Mouse (Mus musculus): ENCODE data around the gene Hs6st1.

Hs6st1 gene

DNA sequence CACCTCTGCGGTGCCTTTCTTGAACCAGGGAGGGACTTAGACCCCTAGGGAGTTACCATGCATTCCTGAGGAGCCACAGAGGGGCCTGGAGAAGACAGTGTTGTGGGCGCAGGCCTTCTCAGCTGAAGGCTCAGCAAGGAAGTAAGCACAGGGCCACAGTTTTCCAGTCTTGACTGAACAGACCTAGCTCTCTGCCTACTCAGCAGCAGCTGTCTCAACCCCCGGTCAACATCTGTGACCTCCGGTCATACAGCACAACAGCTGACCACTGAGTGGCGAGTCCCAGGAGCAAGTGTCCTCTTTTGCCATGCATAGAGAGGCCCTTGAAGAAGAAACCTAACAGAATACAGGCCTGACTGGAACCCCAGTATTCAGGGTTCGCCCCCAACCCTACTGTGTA lies 14.0 kb downstream of the Hs6st1 start:
- CTCF ChIA-PET: no interaction called here

DNA sequence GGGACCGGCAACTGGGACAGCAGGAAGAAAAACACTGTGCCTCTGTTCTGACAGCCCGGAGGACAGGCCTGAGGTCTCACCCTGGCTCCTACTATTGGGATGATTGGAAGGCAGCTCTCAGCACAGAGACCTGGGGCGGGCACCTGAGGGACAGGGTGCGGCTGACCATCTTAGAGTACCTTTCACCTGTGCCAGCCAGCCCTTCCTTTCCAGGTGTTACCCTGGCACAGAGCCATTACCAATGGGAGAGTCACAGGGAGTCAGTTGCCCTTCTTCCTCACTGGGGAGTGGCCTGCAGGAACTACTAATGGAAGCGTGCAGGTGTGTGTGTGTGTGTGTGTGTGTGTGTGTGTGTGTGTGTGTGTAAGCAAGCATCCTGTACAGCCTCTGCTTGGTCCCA lies 15.4 kb downstream of the Hs6st1 start:
- CTCF ChIA-PET: interaction anchor here (0.6 kb wide), 1 partner anchor 20 kb away, joined by 3 read pairs; no protein-coding TSS in a partner anchor

DNA sequence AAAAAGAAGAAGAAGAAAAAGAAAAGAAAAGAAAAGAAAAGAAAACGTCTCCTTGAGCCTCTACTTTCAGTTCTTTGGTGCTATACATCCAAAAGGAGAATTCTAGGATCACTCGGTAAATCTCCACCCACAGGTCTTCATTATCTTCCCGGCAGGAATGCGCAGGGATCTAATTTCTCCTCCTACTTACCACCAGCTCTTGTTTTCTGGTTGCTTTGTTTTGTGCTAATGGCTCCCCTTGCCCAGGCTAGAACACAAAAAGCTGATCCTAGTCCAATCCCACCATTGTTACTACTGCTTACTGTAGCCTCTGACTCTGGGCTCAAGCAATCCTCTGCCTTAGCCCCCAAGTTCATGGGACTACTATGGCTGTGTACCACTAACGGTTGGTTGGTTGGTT lies 16.9 kb downstream of the Hs6st1 start:
- CTCF ChIA-PET: no interaction called here

DNA sequence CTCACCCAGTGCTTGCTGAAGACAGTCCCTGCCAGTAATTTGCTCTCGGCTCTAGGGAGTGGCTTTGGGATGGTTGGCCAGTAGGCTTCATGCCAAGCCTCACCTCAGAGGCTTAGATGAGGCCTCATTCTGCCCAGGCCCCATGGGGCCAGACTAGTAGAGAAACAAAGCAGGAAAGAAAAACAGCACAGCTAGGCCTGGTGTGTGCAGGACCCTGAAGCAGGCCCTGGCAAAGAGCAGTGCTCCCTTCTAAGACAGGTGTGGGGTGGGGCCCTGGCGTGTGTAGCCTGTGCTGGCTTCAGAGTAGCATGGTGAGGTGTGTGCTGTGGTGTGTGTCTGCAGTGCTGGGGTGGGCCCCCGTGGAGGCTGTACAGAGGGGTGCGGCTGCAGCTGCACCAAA lies 20.2 kb downstream of the Hs6st1 start:
- CTCF ChIA-PET: interaction anchor here (0.6 kb wide), 1 partner anchor 13 kb away, joined by 3 read pairs; no protein-coding TSS in a partner anchor

DNA sequence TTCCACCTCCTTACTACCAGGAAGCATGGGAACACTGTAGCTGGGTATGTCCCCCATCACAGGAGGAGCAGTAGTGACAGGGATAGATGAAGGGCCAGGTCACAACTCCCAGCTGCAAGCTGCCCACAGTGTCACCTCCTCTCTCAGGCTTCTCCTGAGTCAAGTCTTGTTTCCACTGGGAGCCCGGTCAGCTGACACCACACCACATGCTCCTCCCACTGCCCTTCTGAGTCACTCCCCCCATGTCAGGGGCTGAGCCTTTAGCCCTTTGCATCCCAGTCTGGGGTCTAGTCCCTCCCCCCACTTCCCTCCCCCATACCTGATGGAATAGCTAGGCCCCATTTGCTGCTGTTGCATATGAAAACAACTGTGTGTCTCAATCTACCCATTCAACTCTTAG lies 21.3 kb downstream of the Hs6st1 start:
- CTCF ChIA-PET: no interaction called here

DNA sequence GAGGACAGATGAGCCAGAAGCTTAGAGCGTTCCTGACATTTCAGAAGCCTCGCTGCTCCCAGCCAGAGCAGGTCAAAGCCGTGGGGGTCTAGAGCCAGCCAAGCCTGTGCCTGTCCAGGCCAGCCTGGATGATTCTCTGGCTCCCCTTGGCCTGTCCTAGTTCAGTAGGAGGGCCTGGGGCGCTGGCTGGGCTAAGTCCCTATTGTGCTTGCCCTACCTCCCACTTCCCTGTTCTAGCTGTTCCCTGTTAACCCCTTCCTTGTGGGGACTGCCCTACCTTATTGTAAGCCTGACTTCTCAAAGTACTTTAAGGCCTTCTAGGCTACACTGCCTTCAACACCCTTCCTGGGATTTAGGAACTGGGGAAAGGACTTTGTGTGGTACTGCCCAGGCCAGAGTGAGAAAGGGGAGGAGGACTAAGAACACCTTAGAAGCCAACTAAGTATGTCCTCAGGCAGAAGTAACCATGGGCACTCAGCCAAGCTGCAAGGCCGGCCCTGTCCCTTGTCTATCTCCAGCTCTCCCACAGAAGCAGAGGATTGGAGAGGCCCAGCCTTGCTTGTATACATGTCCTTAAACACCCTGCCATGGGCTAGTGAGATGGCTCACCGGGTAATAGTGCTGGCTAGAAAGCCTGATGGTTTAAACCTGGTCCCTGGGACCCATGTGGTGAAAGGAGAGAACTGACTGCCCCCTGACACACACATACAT lies 22.0 kb downstream of the Hs6st1 start:
- CTCF ChIA-PET: no interaction called here

DNA sequence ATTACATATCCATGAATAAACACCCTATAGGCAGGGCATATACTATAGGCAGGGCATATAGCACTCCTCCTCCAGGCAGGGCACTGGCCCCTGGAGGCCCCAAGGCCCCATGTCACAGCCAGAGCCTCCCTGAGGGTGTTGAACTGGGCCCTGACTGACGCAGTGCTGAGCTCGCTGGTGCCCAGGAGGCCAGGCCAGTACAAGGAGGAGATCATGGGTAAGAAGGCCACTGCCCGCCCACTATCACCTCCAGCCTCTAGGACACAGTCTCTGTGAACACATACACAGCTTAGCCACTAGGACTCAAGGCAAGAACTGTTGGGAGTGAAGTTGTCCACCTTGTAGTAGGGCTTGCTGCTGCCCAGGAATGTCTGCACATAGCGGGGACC lies 22.5 kb downstream of the Hs6st1 start:
- CTCF ChIA-PET: no interaction called here

DNA sequence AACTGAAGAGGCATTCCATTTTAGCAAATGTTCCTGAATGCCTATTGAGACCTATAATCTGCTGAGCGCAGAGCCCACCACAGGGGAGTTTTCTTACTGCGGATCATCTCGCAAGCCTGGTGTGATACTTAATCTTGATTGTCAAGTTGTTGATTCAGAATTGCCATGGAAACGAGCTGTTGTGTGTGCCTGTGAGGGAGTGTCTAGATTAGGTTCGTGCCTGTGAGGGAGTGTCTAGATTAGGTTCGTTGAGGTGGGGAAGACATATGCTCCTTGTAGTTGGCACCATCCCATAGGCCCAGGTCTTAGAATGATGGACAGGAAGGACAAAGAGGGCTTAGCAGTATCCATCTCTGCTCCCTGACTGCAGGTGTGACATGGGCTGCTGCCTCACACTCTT lies 23.0 kb downstream of the Hs6st1 start:
- CTCF ChIA-PET: no interaction called here

DNA sequence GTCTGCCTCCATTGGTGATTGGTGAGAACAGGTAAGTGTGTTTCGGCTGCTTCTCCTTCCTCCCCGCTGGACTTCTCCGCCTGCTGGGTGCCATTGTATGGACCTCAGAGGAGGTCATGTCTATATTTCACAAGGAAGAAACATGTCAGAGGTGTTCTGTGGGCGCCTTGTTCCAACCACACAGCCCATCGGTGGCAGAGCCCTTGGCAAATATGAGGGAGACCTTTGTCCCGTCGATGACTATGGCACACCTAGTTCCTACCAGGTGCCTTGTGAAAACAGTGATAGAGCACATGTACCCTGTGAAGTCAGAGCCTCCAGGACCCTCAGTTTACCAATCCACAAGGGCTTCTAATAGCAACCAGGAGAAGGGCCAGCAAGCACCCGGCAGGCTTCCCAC lies 25.5 kb downstream of the Hs6st1 start:
- CTCF ChIA-PET: no interaction called here

DNA sequence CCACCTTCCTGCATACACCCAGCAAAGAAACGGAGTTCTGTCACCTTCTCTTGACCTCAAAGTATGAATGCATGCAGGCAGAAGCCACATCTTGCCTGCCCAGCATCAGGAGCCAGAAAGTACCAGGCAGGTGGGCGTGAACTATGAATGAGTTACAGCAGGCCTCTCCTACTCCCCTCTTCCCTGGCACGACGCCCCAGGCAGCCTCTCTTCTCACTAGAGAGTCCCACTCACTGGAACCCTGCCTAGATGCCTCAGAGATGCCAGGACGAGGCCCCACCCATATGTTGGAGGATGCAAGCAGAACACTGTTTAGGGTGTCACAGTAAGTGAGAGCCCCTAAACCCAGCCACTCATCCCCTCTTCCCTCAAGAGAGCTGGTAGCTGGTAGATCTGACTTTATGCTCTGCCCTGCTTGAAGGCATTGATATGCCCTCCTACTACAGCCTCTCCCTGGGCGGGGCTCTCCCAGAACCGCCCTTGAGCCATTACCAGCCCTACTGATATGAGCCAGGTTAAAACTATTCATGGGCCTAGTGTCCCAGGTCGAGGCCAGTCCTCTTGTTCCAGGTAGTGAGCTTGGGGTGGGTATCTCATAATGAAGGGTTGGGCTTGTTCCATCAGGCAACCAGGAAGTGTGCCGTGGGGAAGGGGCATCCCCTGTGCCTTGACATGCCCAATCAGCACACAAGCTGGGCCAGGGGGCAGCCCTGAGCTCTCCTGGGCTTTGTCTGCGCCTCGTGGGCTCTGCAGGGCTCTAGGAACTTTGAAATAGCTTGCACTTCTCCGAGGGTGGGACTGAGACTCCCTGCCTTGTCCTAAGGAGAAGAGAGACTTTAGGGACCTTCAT lies 27.4 kb downstream of the Hs6st1 start:
- CTCF ChIA-PET: no interaction called here

DNA sequence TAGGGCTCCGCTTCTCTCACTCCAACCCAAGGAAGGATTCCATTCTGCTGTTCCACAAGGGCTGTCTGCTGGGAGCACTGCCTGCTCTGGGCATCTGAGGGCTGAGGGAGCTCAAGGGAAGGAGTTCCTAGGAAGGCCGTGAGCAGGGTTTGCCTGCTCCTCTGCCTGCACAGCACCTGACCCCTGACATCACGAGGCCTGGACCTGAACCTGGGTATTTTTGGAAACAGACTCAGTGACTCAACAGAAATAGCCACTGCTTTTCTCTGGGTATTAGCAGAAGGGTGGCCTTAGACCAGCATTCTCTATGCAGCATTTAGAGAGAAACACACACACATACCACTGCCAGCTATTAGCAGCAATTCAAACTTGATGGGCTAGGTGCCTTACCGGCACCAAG lies 30.2 kb downstream of the Hs6st1 start:
- CTCF ChIA-PET: no interaction called here

DNA sequence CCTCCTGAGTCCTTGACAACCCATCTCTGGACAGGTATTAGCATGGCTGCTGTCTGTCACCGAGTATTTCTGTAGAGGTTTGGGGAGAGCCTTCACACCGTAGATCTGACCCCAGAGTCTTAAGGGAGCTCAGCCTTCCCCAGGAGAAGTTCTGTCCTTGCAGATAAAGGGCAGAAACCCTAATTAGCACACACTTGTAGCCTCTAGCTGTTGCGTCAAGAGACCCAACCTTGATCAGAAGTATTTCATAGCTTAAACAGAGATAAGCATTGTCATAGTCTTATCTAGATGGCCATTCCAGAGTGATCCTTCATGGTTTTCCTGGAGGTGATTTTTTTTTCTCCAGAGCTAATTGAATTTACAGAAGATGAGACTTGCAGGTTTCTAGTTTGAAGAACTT lies 32.2 kb downstream of the Hs6st1 start:
- CTCF ChIA-PET: interaction anchor here (0.7 kb wide), 1 partner anchor 56 kb away, joined by 14 read pairs; no protein-coding TSS in a partner anchor

DNA sequence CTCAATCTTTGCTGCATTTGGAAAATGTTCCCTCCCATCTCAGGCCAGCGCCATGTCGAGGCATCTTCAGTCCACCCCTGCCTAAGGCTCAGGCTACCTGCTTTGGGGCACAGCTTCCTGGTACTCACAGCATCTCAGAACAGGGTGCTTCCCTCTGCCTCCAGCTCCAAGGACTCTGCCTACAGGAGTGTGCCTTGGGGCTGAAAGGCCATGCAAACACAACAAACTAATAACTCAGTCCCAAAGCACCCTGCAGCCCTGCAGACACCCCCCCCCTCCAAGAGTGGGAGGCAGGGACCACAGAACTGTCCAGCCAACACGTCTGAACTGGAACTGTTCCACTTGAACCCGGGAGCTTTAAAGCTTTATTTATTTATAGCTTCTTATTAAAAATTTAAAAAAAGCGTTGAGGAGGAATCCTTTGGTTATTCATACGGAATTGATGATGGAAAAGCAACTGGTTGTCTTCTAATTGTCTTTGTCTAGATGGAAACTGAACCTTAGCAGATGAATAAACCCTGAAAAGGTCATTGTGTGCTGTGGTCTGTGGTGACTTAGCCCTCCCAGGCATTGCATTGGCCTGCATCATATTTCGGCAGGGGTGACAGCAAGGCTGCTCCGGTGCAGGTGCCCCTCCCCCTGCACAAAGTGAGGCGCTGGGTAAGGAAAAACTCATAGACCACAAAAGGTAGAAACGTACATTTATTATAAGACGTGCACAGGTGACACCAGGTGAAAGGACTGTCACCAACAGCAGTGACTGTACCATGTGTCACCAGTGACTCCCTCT lies 37.9 kb downstream of the Hs6st1 start:
- CTCF ChIA-PET: interaction anchor here (0.6 kb wide), 1 partner anchor 23 kb away, joined by 3 read pairs; no protein-coding TSS in a partner anchor

DNA sequence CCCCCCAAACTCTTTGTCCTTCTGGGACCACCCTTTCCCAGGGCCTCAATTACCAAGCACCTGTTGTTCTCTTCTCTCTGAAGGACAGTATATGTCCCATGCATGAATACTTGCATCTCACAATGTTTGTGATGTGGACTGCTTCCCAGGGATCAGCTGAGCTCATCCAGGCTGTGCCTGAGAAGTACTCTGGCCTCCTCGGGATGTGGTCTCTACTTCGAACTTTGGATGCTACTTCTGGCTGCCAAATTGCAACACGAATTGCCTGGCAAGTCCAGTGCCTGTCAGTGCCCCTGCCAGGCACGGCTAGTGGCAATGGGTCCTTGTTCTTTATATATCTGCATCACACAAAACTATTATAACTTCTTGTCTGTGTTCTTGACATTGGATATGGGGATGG lies 41.8 kb downstream of the Hs6st1 start:
- CTCF ChIA-PET: no interaction called here

DNA sequence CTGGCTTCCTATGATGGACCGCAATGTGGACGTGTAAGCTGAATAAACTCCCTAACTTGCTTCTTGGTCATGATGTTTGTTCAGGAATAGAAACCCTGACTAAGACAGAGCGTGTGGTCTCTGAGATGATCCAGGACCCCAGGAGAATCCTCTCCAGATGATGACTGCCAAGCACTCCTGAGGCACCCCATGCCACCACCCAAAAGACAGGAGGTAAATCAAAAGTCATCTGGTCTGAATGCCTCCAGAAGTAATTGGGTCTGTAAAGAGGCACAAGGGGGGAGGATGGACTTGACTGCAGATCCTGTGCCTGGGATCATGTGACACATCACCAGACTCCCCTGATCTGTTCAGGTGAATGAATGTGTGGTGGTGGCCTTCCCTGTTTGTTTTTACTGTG lies 44.5 kb downstream of the Hs6st1 start:
- CTCF ChIA-PET: no interaction called here

DNA sequence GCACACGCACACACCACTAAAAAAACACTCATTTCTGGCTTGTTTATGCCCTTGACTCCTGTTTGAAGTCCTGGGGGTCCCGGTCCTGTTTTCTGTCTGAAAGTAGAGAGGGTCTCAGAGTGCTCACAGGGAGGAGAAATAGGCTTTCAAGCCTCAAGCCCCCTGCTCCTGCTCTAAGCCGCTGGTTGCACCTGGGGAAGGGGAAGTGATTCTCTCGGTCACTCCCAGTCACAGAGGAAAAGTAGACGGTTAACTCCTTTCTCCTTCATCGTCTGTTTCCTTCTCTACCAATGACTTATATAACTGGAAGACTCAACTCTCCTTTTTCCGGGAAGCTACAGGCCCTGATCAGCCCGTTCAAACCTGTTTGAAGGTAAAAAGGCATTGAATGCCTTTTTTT lies 45.5 kb downstream of the Hs6st1 start:
- CTCF ChIA-PET: no interaction called here

DNA sequence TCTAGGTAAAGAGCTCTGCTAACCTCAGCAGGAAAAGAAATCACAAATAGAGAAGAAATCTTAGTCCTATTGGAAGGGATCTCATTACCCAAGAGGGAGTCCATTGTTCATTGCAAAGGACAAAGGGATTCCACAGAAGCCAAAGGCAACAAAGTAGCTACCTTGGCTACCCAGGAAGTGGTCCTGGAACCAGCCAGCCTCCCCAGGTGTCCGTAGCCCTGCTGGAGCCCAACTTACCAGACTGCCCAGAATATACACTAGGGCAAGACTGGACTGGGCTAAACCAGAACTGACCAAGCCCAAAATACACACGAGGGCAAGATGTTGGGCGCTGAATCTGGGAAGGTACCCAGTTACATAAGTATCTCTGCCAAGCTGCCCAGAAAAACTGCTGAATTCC lies 46.6 kb downstream of the Hs6st1 start:
- CTCF ChIA-PET: no interaction called here

DNA sequence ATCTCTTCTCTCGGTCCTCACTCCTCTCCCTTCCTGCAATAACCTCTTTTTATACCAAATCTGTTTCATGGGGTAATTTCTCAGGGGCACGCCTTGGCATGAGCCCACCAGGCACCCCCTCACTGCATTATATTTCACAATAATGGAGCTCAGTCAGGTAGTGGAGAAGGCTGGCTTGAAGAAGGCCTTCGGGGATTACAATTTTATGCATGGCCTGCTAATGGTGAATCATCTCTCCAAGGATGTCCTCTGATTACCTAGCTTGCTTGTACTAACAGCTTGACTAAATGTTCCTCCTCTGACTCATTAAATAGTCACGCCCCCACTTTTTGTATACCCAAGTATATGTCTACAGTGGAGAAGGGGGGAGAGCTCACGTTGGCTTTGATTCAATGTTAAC lies 48.3 kb downstream of the Hs6st1 start:
- CTCF ChIA-PET: no interaction called here

DNA sequence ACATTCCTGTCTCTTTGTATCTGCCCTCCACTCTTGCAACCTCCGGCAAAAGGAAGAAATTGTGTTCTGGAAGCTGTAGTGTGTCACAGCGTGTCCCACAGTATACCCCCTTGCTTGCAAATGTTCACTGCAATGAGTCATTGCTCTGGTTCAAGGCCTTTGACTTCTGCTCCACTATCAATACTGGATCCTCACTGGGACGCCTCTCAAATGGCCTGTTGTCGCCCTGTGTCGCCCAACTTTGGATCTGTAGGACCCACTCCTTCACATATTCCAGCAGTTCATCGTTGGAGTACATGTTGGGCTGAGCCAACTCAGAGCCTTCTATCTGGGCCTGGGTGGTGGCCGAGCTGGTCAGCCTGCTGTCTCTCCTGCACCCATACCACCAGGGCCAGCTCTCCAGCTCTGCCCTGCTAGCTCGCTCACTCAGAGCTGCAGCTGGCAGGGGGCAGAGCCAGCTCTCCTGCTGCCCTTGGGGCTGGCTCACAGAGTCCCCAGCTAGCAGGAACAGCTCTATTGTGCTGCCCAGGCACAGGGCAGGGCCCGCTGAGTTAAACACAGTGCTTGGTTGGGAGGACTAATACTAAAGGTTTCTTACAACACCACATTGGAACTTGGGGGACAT lies 50.0 kb downstream of the Hs6st1 start:
- CTCF ChIA-PET: no interaction called here

DNA sequence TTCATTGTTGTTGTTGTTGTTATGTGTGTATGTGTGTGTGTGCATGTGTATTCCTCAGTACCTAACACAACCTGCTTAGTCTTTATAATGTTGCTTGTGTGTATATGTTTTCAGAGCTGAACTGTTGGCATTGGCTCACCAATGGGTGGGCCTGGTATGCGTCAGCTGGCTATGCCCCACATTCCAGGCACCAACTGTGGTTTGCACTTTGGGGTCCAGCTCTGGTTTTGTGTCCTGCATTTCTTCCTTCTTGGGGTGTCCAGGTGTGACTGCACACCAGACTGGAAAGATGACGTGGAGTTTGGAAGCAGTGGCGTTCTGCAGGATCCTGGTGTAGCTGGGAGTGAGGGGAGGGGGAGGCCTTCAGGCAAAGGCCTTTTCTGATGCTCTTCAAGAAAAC lies 50.8 kb downstream of the Hs6st1 start:
- CTCF ChIA-PET: no interaction called here

DNA sequence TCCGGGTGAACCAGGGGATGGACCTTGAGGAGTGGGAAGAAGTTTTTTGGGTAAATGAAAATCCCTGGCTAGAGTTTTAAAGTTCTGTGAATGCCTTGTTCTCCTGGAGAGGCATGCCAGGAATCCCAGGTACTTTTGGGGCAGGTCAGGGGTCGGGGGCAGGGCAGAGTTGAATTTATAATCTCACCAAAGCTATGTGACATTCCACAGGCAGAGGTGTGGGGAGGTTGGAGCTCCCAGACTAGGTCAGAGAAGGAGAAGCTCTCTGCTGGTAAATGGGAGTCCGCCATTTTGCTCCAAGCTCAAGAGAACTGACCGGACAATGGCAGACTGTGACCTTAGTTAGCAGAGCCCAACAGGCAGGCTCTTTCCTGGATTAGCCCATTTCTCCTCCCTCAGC lies 51.2 kb downstream of the Hs6st1 start:
- CTCF ChIA-PET: no interaction called here

DNA sequence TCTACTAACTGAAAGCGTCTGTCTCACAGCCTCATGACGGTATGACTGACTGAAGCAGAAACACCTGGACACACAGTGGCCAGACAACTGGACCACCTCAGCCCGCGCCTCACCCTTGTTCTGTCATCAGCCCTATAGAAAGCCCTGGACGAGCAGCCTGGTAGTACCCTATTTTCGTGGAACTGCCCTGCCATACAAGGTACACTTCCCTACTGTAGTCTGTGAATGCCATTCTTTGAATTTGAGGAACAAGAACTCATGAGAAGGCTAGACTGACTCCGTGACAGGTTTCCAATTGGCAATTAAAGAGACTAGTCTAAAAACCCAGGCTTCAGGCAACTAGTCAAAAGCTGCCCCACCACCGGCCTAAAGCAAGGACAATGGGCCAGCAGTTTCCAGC lies 53.0 kb downstream of the Hs6st1 start:
- CTCF ChIA-PET: no interaction called here
